Mouse (Mus musculus): ENCODE measurements around the gene Oaz2. TPM values are rescaled to one million over a fixed set of nuclear protein-coding genes. Genes with fewer than 3 reads are reported as not detected.

Oaz2 gene
- polyA plus RNA-seq, 1 experiment, result 48.0 TPM

GRCm38 (mm10) chr9:65697356-65697755 is 29.6 kb downstream of the Oaz2 start:
- no peak for TF ChIP-seq POLR2A (IDR thresholded peaks at IDR 0.05; ENCODE audit: low read depth, low read length)
- TF ChIP-seq CTCF (IDR thresholded peaks at IDR 0.05; ENCODE audit: extremely low read depth, insufficient read depth, insufficient read length, insufficient replicate concordance), result no peak
- Histone ChIP-seq H3K4me3 (ENCODE audit: extremely low read depth, insufficient read depth, insufficient read length) (no peak overlapping the region), H3K36me3 (ENCODE audit: control insufficient read depth, insufficient read depth, low read length) (peaks cover 19% of the 10 kb centered on the region), H3K4me1 (ENCODE audit: control insufficient read depth, insufficient read depth, insufficient read length) (peaks cover 5% of the 10 kb centered on the region; the same call in 1 of the 2 replicates), H3K27me3 (ENCODE audit: control insufficient read depth, insufficient read depth, low read length) (no peaks in the 10 kb centered on the region), H3K27ac (ENCODE audit: insufficient read depth, low read length) (no peak overlapping the region)
- WGBS, result 81% methylated on average over 7 of the region's 7 CpGs
- no peak for DNase-seq (ENCODE audit: low read depth in 1 of 2, low spot score in 2 of 2)

GRCm38 (mm10) chr9:65697992-65698391 is 30.2 kb downstream of the Oaz2 start:
- Histone ChIP-seq H3K36me3 (ENCODE audit: control insufficient read depth, insufficient read depth, low read length) (peaks cover 21% of the 10 kb centered on the region), H3K4me1 (ENCODE audit: control insufficient read depth, insufficient read depth, insufficient read length) (peaks cover 1% of the 10 kb centered on the region; the same call in 1 of the 2 replicates)

GRCm38 (mm10) chr9:65700504-65700903 is 32.7 kb downstream of the Oaz2 start:
- H3K36me3 ChIP-seq (ENCODE audit: control insufficient read depth, insufficient read depth, low read length), result peaks cover 31% of the 10 kb centered on the region
- TF ChIP-seq CTCF (IDR thresholded peaks at IDR 0.05; ENCODE audit: extremely low read depth, insufficient read depth, insufficient read length, insufficient replicate concordance), result no peak
- TF ChIP-seq POLR2A (IDR thresholded peaks at IDR 0.05; ENCODE audit: low read depth, low read length), result no peak
- no peaks in the 10 kb centered on the region for H3K27me3 ChIP-seq (ENCODE audit: control insufficient read depth, insufficient read depth, low read length)
- H3K4me3 ChIP-seq (ENCODE audit: extremely low read depth, insufficient read depth, insufficient read length), result no peak overlapping the region
- no peak overlapping the region for H3K27ac ChIP-seq (ENCODE audit: insufficient read depth, low read length)
- WGBS, result 85% methylated on average over 6 of the region's 6 CpGs
- DNase-seq (ENCODE audit: low read depth in 1 of 2, low spot score in 2 of 2), result no peak
- H3K4me1 ChIP-seq (ENCODE audit: control insufficient read depth, insufficient read depth, insufficient read length), result no peaks in the 10 kb centered on the region

More at GRCm38 (mm10) chr9:65697992-65698391, 30.2 kb downstream of the Oaz2 start:
- DNase-seq (ENCODE audit: low read depth in 1 of 2, low spot score in 2 of 2), result no peak
- no peak overlapping the region for H3K4me3 ChIP-seq (ENCODE audit: extremely low read depth, insufficient read depth, insufficient read length)
- TF ChIP-seq POLR2A (IDR thresholded peaks at IDR 0.05; ENCODE audit: low read depth, low read length) (no peak), CTCF (IDR thresholded peaks at IDR 0.05; ENCODE audit: extremely low read depth, insufficient read depth, insufficient read length, insufficient replicate concordance) (no peak)
- no peaks in the 10 kb centered on the region for H3K27me3 ChIP-seq (ENCODE audit: control insufficient read depth, insufficient read depth, low read length)
- no peak overlapping the region for H3K27ac ChIP-seq (ENCODE audit: insufficient read depth, low read length)

GRCm38 (mm10) chr9:65702286-65702685 is 34.5 kb downstream of the Oaz2 start:
- Histone ChIP-seq H3K27me3 (ENCODE audit: control insufficient read depth, insufficient read depth, low read length) (no peaks in the 10 kb centered on the region), H3K27ac (ENCODE audit: insufficient read depth, low read length) (no peak overlapping the region), H3K4me3 (ENCODE audit: extremely low read depth, insufficient read depth, insufficient read length) (no peak overlapping the region), H3K36me3 (ENCODE audit: control insufficient read depth, insufficient read depth, low read length) (peaks cover 27% of the 10 kb centered on the region), H3K4me1 (ENCODE audit: control insufficient read depth, insufficient read depth, insufficient read length) (no peaks in the 10 kb centered on the region)
- 95% methylated on average over 9 of the region's 9 CpGs for WGBS
- TF ChIP-seq POLR2A (IDR thresholded peaks at IDR 0.05; ENCODE audit: low read depth, low read length) (no peak), CTCF (IDR thresholded peaks at IDR 0.05; ENCODE audit: extremely low read depth, insufficient read depth, insufficient read length, insufficient replicate concordance) (no peak)
- no peak for DNase-seq (ENCODE audit: low read depth in 1 of 2, low spot score in 2 of 2)

GRCm38 (mm10) chr9:65703241-65703640 is 35.4 kb downstream of the Oaz2 start:
- no peak overlapping the region for H3K27ac ChIP-seq (ENCODE audit: insufficient read depth, low read length)
- no peak for TF ChIP-seq POLR2A (IDR thresholded peaks at IDR 0.05; ENCODE audit: low read depth, low read length)
- TF ChIP-seq CTCF (IDR thresholded peaks at IDR 0.05; ENCODE audit: extremely low read depth, insufficient read depth, insufficient read length, insufficient replicate concordance), result no peak
- 94% methylated on average over 7 of the region's 7 CpGs for WGBS
- no peaks in the 10 kb centered on the region for H3K4me1 ChIP-seq (ENCODE audit: control insufficient read depth, insufficient read depth, insufficient read length)
- no peak for DNase-seq (ENCODE audit: low read depth in 1 of 2, low spot score in 2 of 2)
- peaks cover 25% of the 10 kb centered on the region for H3K36me3 ChIP-seq (ENCODE audit: control insufficient read depth, insufficient read depth, low read length)
- no peak overlapping the region for H3K4me3 ChIP-seq (ENCODE audit: extremely low read depth, insufficient read depth, insufficient read length)
- H3K27me3 ChIP-seq (ENCODE audit: control insufficient read depth, insufficient read depth, low read length), result no peaks in the 10 kb centered on the region

- DNase-seq (ENCODE audit: low read depth in 1 of 2, low spot score in 2 of 2), result no peak
- TF ChIP-seq POLR2A (IDR thresholded peaks at IDR 0.05; ENCODE audit: low read depth, low read length), result no peak
- no peak for TF ChIP-seq CTCF (IDR thresholded peaks at IDR 0.05; ENCODE audit: extremely low read depth, insufficient read depth, insufficient read length, insufficient replicate concordance)
- Histone ChIP-seq H3K4me1 (ENCODE audit: control insufficient read depth, insufficient read depth, insufficient read length) (no peaks in the 10 kb centered on the region), H3K27me3 (ENCODE audit: control insufficient read depth, insufficient read depth, low read length) (no peaks in the 10 kb centered on the region), H3K36me3 (ENCODE audit: control insufficient read depth, insufficient read depth, low read length) (peaks cover 24% of the 10 kb centered on the region), H3K4me3 (ENCODE audit: extremely low read depth, insufficient read depth, insufficient read length) (no peak overlapping the region), H3K27ac (ENCODE audit: insufficient read depth, low read length) (no peak overlapping the region)
- WGBS, result 95% methylated on average over 24 of the region's 24 CpGs
Measured at GRCm38 (mm10) chr9:65703926-65704595, 36.3 kb downstream of the Oaz2 start.

GRCm38 (mm10) chr9:65718195-65718594 is 50.4 kb downstream of the Oaz2 start:
- Histone ChIP-seq H3K27me3 (ENCODE audit: control insufficient read depth, insufficient read depth, low read length) (no peaks in the 10 kb centered on the region), H3K4me3 (ENCODE audit: extremely low read depth, insufficient read depth, insufficient read length) (no peak overlapping the region), H3K36me3 (ENCODE audit: control insufficient read depth, insufficient read depth, low read length) (no peaks in the 10 kb centered on the region; the same call in 1 of the 2 replicates), H3K4me1 (ENCODE audit: control insufficient read depth, insufficient read depth, insufficient read length) (no peaks in the 10 kb centered on the region), H3K27ac (ENCODE audit: insufficient read depth, low read length) (no peak overlapping the region)
- WGBS, result 76% methylated on average over 5 of the region's 5 CpGs
- no peak for TF ChIP-seq CTCF (IDR thresholded peaks at IDR 0.05; ENCODE audit: extremely low read depth, insufficient read depth, insufficient read length, insufficient replicate concordance)
- no peak for TF ChIP-seq POLR2A (IDR thresholded peaks at IDR 0.05; ENCODE audit: low read depth, low read length)
- DNase-seq (ENCODE audit: low read depth in 1 of 2, low spot score in 2 of 2), result no peak
